Mouse (Mus musculus): ENCODE results near the gene Slc17a1. TPM values are rescaled to one million over a fixed set of nuclear protein-coding genes. Genes with fewer than 3 reads are reported as not detected.
A peak's percentile ranks its signal among the peaks of the same experiment; 100 is the strongest.

The Slc17a1 gene
- polyA plus RNA-seq (2012; rRNA removed) = not detected in 2 replicates

GRCm38 (mm10) chr13:23867405-23867804 is at the start of gene Slc17a1:
Slc17a1 (plus strand) TSS chr13:23867750.
- no peak for DNase-seq (ENCODE audit: extremely low spot score in 1 of 2, low spot score in 1 of 2)

GRCm38 (mm10) chr13:23820179-23820940 is 47.2 kb upstream of the Slc17a1 start:
- DNase-seq (ENCODE audit: extremely low spot score in 1 of 2, low spot score in 1 of 2) = no peak

- DNase-seq (ENCODE audit: extremely low spot score in 1 of 2, low spot score in 1 of 2) = no peak
Observed at GRCm38 (mm10) chr13:23822213-23822612, 45.3 kb upstream of the Slc17a1 start.

- DNase-seq (ENCODE audit: extremely low spot score in 1 of 2, low spot score in 1 of 2) = no peak
Observed at GRCm38 (mm10) chr13:23826606-23827005, 40.9 kb upstream of the Slc17a1 start.

GRCm38 (mm10) chr13:23833053-23833452 is 34.5 kb upstream of the Slc17a1 start:
- peak; percentile 1 to 68 for DNase-seq (ENCODE audit: extremely low spot score in 1 of 2, low spot score in 1 of 2)

- DNase-seq (ENCODE audit: extremely low spot score in 1 of 2, low spot score in 1 of 2) = no peak
Observed at GRCm38 (mm10) chr13:23834836-23835235, 32.7 kb upstream of the Slc17a1 start.

- DNase-seq (ENCODE audit: extremely low spot score in 1 of 2, low spot score in 1 of 2) = no peak
Observed at GRCm38 (mm10) chr13:23836630-23837029, 30.9 kb upstream of the Slc17a1 start.

GRCm38 (mm10) chr13:23839308-23839707 is 28.2 kb upstream of the Slc17a1 start, which contains the start of gene Slc17a3:
Slc17a3 (plus strand) TSS chr13:23839434.
- DNase-seq (ENCODE audit: extremely low spot score in 1 of 2, low spot score in 1 of 2) = no peak

GRCm38 (mm10) chr13:23845851-23846250 is 21.7 kb upstream of the Slc17a1 start:
- DNase-seq (ENCODE audit: extremely low spot score in 1 of 2, low spot score in 1 of 2) = no peak

GRCm38 (mm10) chr13:23849299-23849698 is 18.3 kb upstream of the Slc17a1 start:
- DNase-seq (ENCODE audit: extremely low spot score in 1 of 2, low spot score in 1 of 2) = peak; percentile 22 to 57

GRCm38 (mm10) chr13:23856401-23856800 is 11.1 kb upstream of the Slc17a1 start:
- DNase-seq (ENCODE audit: extremely low spot score in 1 of 2, low spot score in 1 of 2) = peak in 1 of 2 experiments; percentile 15

- DNase-seq (ENCODE audit: extremely low spot score in 1 of 2, low spot score in 1 of 2) = no peak
Observed at GRCm38 (mm10) chr13:23861815-23862214, 5.7 kb upstream of the Slc17a1 start.

- no peak for DNase-seq (ENCODE audit: extremely low spot score in 1 of 2, low spot score in 1 of 2)
Observed at GRCm38 (mm10) chr13:23864711-23865110, 2.8 kb upstream of the Slc17a1 start.

GRCm38 (mm10) chr13:23866086-23866710 is 1.4 kb upstream of the Slc17a1 start:
- no peak for DNase-seq (ENCODE audit: extremely low spot score in 1 of 2, low spot score in 1 of 2)

- DNase-seq (ENCODE audit: extremely low spot score in 1 of 2, low spot score in 1 of 2) = no peak
Observed at GRCm38 (mm10) chr13:23867000-23867399, 550 bp upstream of the Slc17a1 start.

GRCm38 (mm10) chr13:23868790-23869533 is 1.4 kb downstream of the Slc17a1 start:
- no peak for DNase-seq (ENCODE audit: extremely low spot score in 1 of 2, low spot score in 1 of 2)

GRCm38 (mm10) chr13:23869996-23870395 is 2.4 kb downstream of the Slc17a1 start:
- DNase-seq (ENCODE audit: extremely low spot score in 1 of 2, low spot score in 1 of 2) = no peak

- no peak for DNase-seq (ENCODE audit: extremely low spot score in 1 of 2, low spot score in 1 of 2)
Observed at GRCm38 (mm10) chr13:23873141-23873540, 5.6 kb downstream of the Slc17a1 start.

- no peak for DNase-seq (ENCODE audit: extremely low spot score in 1 of 2, low spot score in 1 of 2)
Observed at GRCm38 (mm10) chr13:23879106-23879505, 11.6 kb downstream of the Slc17a1 start.

- no peak for DNase-seq (ENCODE audit: extremely low spot score in 1 of 2, low spot score in 1 of 2)
Observed at GRCm38 (mm10) chr13:23879636-23880035, 12.1 kb downstream of the Slc17a1 start.

- peak in 1 of 2 experiments; percentile 20 for DNase-seq (ENCODE audit: extremely low spot score in 1 of 2, low spot score in 1 of 2)
Observed at GRCm38 (mm10) chr13:23885540-23885939, 18.0 kb downstream of the Slc17a1 start.
